Mouse (Mus musculus) testis, adult 2 months (tissue): ENCODE measurements at regions not wholly inside any gene's neighbourhood (a gene's known extent, or its start where the extent isn't known, plus 50 kb on each side); places are given as distances from the start of the nearest gene placed in this dataset.

Source experiments
- CTCF ChIP-seq: fragments of 200-500 bp; IDR thresholded peaks from 2 replicates; pipeline ENCODE4 v1.5.1; 2012; ENCODE audit warnings: low read depth, mild to moderate bottlenecking, inconsistent platforms, low read length, moderate library complexity; ENCODE audit not compliant: control insufficient read depth, insufficient read depth, insufficient replicate concordance
- POLR2A ChIP-seq: fragments of 200-500 bp; IDR thresholded peaks from 2 replicates; pipeline ENCODE4 v1.6.1; 2012; ENCODE audit warnings: low read depth, mild to moderate bottlenecking, inconsistent platforms, low read length, moderate library complexity; ENCODE audit not compliant: control insufficient read depth

DNA sequence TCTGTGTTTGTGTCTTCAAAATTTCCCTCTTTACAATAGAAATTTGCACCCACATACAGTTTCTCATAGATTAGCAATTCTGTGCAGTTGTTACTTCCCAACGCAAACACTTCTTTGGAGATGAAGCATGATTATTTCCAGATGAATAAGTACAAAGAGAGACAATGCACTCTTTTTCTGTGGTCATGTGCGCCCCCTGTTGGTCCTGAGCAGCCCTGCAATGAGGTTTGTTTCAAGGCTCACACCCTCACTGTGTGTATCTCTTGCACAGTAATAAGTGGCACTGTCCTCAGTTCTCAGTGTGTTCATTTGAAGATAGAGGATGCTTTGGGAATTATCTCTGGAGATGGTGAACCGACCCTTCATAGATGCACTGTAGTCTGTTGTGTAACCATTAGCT lies 368.1 kb downstream of the Adam6a start:
- TF ChIP-seq POLR2A (no peak), CTCF (peak; percentile 62; the same call in 1 of the 2 replicates)
